Mouse (Mus musculus) erythroblast, adult 5-6 weeks (primary cell): Measurements from ENCODE around the gene Wdr62. TPM values are rescaled to one million over a fixed set of nuclear protein-coding genes. Genes with fewer than 3 reads are reported as not detected.
"Not testable (repeated sequence)": the region's sequence is repeated elsewhere in the genome, so short reads cannot be mapped to it uniquely, and the experiment has no call there.

Experiments used
- ATAC-seq: replicated peaks from 2 replicates; pipeline ENCODE4 v1.8.0; 2016; ENCODE audit warnings: moderate number of reproducible peaks, mild to moderate bottlenecking, moderate TSS enrichment, inconsistent platforms; ENCODE audit not compliant: poor library complexity, low FRiP score, severe bottlenecking
- total RNA-seq, 2 experiments: library from RNA; stranded (forward) in 1 of 2; stranded (reverse) in 1 of 2; fragments of 150-400 nt in 1 of 2; fragments of 200-764, 138-1000 nt in 1 of 2; gene quantifications; 2 replicates each; pipeline versions ENCODE4 v1.2.3 to v1.2.4; 2015 to 2017; ENCODE audit warnings: low replicate concordance in 2 of 2

The Wdr62 gene
- total RNA-seq, 2 experiments from 2014 or later = 11.7 to 22.5 TPM

DNA sequence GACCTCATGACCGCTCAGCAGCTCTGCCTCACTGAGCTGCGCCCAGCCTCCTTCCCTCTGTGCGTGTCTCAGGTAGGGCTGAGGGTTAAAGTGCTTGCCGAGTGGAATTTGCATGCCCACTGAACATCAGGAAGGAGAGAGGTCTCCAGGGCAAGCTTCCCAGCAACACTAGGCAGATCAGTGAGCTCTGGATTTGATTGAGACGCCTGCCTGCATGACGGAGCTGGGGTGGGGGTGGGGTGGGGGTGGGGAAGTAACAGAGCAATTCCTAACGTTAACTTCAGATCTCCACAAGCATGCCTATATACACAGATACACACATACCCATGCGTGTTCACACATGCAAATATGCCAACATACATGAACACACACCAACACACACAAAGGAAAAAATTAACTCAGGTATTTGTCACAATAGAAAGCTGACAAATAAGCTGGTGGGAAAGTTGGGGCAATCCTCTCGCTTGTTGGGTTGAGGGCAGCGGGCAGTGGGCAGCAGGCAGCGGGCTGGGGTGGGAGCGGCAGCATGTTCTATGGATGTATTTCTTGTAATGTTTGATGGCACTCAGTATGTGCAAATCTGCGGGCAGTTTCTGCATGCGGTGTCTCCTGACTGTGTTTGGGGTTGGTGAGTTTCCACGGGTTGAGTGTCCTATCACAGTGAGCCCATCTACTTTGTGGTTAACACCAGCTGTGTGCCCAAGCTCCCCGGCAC lies 60.8 kb downstream of the Wdr62 start:
- no peak for ATAC-seq

DNA sequence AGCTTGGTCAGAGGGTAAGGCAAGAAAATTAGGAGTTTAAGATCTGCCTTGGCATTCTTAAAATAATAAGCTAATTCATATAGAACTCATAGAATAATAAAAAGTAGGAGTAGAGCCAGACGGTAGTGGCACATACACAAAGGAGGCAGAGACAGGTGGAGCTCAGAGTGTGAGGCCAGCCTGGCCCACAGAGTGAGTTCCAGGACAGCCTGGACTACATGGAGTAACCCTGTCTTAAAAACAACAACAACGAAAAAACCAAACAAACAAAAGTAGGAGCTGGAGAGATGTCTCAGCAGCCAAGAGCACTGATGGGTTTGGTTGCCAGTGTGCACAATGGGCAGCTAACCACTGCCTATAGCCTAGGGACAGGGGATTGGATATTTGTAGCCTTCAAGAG lies 62.9 kb downstream of the Wdr62 start:
- no peak for ATAC-seq

DNA sequence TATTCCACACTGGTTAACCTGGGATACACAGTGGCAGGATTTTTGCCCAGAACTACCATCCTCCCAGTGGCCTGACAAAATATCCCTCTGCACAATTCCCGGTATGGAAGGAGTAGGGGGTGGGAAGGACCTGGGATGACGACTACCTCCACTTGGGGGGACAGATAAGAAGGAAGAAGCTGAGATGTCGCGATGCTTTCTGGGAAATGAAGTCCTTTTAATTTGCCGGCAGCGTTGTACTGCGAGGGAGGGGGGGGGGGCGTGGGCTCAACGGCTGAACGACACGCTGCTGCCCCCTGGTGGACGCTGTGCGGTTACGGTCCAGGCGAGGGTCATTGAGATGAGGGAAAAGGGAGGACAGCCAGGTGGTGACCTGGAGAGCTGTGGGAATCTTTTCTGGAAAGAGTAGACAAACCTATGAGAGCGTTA lies 63.5 kb downstream of the Wdr62 start:
- ATAC-seq = peak; percentile 77

- no peak for ATAC-seq
Measured at GRCm38 (mm10) chr7:30215875-30216274, 64.3 kb downstream of the Wdr62 start.

- ATAC-seq = no peak
Measured at GRCm38 (mm10) chr7:30213881-30214280, 66.3 kb downstream of the Wdr62 start.

DNA sequence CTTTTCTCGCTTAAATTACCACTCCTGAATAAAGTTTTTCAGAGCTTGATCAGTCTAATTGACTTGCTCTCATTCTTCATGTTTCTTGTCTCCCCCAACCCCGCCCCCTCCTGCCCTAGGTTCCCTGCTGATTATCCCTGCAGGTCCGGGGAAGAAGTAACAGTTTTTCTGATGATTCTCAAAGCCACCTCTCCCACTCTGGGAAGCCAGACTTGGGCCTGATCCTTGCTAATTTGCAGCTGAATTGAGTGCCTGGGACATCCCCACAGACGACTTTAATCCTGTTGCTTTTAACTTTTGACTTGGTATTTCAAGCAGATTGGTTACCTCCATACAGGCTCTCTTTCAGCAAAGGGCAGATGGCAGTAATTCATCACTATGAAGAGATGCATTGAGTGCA lies 69.2 kb downstream of the Wdr62 start:
- ATAC-seq = no peak

DNA sequence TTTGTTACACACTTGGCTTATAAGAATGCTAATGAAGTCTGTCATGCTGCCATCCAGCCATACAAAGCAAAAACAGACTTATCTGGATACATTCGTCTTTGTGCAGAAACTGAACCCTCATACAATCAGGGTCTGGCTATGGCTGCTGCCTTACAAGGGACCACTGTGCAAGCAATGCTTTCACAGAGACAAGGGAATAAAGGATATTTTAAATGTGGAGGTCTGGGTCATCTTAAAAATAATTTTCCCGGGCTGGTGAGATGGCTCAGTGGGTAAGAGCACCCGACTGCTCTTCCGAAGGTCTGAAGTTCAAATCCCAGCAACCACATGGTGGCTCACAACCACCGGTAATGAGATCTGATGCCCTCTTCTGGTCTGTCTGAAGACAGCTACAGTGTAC lies 73.9 kb downstream of the Wdr62 start:
- not testable (repeated sequence) for ATAC-seq

DNA sequence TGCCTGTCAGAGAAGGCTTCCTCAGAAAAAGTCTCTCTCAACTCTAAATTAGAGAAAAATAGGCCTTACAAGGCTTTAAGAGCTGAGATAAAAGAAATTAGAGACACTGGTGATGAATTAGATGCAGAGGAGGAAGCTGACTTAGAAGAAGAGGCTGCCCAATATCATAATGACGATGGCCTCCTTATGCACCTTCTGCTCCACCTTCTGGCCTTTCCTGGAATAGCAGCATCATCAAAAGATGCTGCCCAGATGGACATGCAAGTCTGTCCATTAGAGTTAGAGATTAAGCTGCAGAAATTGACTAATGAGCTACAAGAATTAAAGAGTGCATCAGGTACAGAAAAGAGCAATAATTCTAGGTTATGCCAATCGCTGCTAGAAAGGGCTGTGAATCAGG lies 74.8 kb downstream of the Wdr62 start:
- peak; percentile 90 for ATAC-seq

GRCm38 (mm10) chr7:30204380-30204779 lies 75.8 kb downstream of the Wdr62 start:
- no peak for ATAC-seq

DNA sequence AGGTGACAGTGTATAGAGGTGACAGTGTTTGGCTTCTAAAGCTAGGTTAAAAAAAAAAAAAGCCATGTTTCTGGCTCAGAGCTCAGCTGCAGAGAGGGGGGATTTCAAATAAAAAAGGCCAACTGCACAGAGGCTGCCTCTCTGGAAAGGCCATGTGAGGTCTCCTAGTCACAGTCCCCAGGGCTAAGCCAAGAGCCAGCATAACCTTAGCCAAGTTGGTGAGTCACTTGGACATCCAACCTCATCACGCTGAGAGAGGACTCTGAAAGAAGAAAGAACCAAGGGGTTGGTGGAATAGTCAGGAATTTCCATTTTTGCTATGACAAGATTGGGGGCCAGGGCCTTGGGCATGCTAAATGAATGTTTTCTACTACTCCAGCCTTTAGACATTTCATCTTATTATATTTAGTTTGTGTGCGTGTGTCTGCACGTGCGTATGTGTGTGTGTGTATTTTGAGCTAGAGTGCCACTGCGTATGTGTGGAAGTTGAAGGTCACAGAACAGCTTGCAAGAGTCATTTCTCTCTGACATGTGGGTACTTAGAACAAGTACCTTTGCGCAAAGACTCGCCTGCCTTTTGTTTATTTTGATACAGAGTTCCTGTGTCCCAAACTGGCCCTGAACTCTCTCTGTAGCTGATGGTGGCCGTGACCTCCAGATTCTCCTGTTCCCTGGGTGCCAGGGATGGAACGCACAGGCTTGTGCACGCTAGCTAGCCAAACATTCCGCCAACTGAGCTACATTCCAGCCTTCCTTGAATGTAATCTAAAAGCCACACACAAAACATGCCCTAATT lies 77.1 kb downstream of the Wdr62 start:
- no peak for ATAC-seq

- ATAC-seq = not testable (repeated sequence)
Measured at GRCm38 (mm10) chr7:30200661-30201060, 79.6 kb downstream of the Wdr62 start.

DNA sequence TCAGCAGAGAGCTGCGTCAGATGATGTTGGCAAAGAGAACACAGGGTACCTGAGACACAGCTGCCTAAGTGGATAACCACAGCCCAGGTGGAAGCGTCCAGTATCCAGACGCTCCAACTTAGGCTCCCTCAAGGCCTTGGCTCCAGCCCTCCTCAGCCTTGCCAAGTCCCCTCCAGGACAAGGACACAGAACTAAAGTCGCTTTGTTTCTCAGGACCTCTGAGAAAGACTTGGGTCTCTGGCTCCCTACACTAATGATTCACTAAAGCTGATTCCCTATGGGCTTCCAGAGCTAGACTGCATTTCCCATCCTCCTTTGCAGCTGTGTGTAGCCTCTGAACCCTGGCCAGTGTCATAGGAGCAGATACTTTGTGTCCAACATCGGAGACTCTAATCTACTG lies 80.0 kb downstream of the Wdr62 start:
- ATAC-seq = no peak

- ATAC-seq = no peak
Measured at GRCm38 (mm10) chr7:30199498-30200139, 80.6 kb downstream of the Wdr62 start.

GRCm38 (mm10) chr7:30198481-30198971 lies 81.7 kb downstream of the Wdr62 start, which contains the start of gene Capns1:
Gene Capns1, minus strand, starts transcription at chr7:30198811.
- ATAC-seq = peak; percentile 58

GRCm38 (mm10) chr7:30197592-30198129 lies 82.6 kb downstream of the Wdr62 start:
- no peak for ATAC-seq

- ATAC-seq = no peak
Measured at GRCm38 (mm10) chr7:30196171-30196570, 84.0 kb downstream of the Wdr62 start.

DNA sequence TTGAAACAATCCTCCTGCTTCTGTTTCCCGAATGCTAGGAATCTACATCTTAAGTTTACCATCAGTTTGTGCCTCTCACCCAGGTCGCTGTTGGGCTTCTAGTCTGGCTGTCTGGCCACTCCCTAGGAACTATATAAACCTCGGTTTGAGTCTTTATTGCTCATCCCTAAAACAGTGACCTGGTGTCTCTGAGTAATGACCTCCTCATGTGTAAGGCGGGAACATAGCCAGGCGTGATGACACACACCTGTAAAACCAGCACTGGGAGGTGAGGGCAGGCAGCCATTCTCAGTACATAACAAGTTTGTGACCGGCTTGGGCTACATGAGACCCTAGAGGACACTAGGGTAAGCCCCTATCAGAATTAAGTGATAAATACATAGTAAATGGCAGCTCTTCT lies 84.8 kb downstream of the Wdr62 start:
- ATAC-seq = no peak

DNA sequence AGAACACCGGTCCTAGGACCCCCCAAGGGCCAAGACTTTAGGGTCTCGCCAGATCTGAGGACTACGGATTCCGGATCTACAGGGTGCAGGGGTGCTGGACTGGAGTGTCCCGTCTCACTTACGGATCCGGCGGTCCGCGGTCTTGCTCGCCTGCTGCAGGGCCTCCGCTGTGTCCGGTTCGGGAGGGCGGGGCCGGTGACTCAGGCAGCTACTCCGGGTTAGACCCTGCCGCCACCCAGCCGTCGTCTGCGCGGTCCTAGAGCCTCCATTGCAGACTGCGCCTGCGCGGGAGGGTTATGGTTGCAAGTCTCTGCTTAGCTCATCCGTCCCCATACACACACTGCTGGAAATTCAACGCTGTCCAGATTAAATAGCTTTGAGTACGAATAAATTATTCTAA lies 85.3 kb downstream of the Wdr62 start:
- ATAC-seq = peak; percentile 89

GRCm38 (mm10) chr7:30194101-30194831 lies 86.0 kb downstream of the Wdr62 start:
- ATAC-seq = peak; percentile 16
